Mouse (Mus musculus): ENCODE data around the gene Kbtbd7. TPM values are rescaled to one million over a fixed set of nuclear protein-coding genes. Genes with fewer than 3 reads are reported as not detected.

Kbtbd7 gene
- total RNA-seq (2023) = 10 to 100 TPM in 1 of 2 experiments, 1 to 10 TPM in 1; 8.9 to 11.3 TPM

GRCm38 (mm10) chr14:79425979-79426729, at the start of gene Kbtbd7:
TSS of gene Kbtbd7 (plus strand) at chr14:79426511.

GRCm38 (mm10) chr14:79390265-79390926, 35.9 kb upstream of the Kbtbd7 start, which contains the start of gene Naa16:
TSS of gene Naa16 (minus strand) at chr14:79390778.

GRCm38 (mm10) chr14:79397321-79398122, 28.8 kb upstream of the Kbtbd7 start, which contains the start of gene Mtrf1:
TSS of gene Mtrf1 (plus strand) at chr14:79397772.

GRCm38 (mm10) chr14:79451681-79452590, 25.6 kb downstream of the Kbtbd7 start, which contains the start of gene Kbtbd6:
TSS of gene Kbtbd6 (plus strand) at chr14:79451835.

Other genes starting within 250 kb of the Kbtbd7 start
- under 1 TPM in 1 of 2 experiments, not detected in 1; 0.20 TPM for gene Zfp957, start 179.1 kb upstream of the Kbtbd7 start, total RNA-seq (2023)
- 100 to 1,000 TPM in 1 of 2 experiments, 10 to 100 TPM in 1; 86.6 to 100 TPM for gene Rgcc, start 124.9 kb upstream of the Kbtbd7 start, total RNA-seq (2023)
- gene Naa16, start 35.7 kb upstream of the Kbtbd7 start, total RNA-seq (2023) = 10 to 100 TPM; 51.0 to 67.4 TPM
- 1 to 10 TPM; 1.2 to 1.5 TPM for gene Mtrf1, start 28.7 kb upstream of the Kbtbd7 start, total RNA-seq (2023)
- under 1 TPM; 0.27 to 0.47 TPM for gene Kbtbd6, start 25.3 kb downstream of the Kbtbd7 start, total RNA-seq (2023)
- gene Elf1, start 54.7 kb downstream of the Kbtbd7 start, total RNA-seq (2023) = 100 to 1,000 TPM; 188 to 191 TPM
- 10 to 100 TPM; 26.9 to 32.4 TPM for gene Wbp4, start 55.0 kb downstream of the Kbtbd7 start, total RNA-seq (2023)
- gene Sugt1, start 161.2 kb downstream of the Kbtbd7 start, total RNA-seq (2023) = 10 to 100 TPM; 88.2 to 92.3 TPM
- not detected for gene Cnmd, start 235.7 kb downstream of the Kbtbd7 start, total RNA-seq (2023)

Data from T-cell, adult 66 days (primary cell).